Mouse (Mus musculus): ENCODE measurements around the gene Syt8. TPM values are rescaled to one million over a fixed set of nuclear protein-coding genes. Genes with fewer than 3 reads are reported as not detected.
A peak's percentile ranks its signal among the peaks of the same experiment; 100 is the strongest.

Gene Syt8
- polyA plus RNA-seq, 1 experiment from 2014 or later: 0.32 TPM

DNA sequence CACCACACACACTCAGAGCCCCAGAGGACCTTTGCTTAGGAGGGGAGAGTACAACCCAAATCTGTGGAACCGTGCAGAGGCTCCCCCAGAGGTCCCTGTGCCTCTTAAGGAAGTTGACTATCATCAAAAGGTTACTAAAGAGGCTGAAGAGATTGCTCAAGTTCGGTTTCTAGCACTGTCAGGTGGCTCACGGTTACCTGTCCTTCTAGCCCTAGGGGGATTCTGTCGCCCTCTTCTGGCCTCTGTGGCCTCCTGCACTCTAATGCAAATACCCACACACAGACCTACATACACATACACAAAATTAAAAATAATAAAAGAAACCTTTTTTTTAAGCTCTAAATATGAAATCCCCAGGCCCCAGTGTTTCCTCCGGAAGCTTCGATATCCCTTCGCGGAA, 16.0 kb upstream of the Syt8 start:
- H3K4me1 ChIP-seq (ENCODE audit: control insufficient read depth, insufficient read depth, low read length): no peaks in the 10 kb centered on the region
- no peak overlapping the region for H3K27ac ChIP-seq (ENCODE audit: low read length)
- H3K4me3 ChIP-seq (ENCODE audit: low read length): no peak overlapping the region
- no peak overlapping the region for H3K9ac ChIP-seq (ENCODE audit: low read length)
- no peak for ATAC-seq (replicated peaks; ENCODE audit: extremely low read depth, insufficient read depth, low FRiP score)
- H3K36me3 ChIP-seq (ENCODE audit: control insufficient read depth, insufficient read depth): no peaks in the 10 kb centered on the region
- whole genome bisulfite sequencing: 90% methylated on average over 8 of the region's 8 CpGs
- H3K4me2 ChIP-seq (ENCODE audit: low read depth, low read length): no peak overlapping the region
- H3K9me3 ChIP-seq (replicated peaks; ENCODE audit: control insufficient read depth, low read length): no peaks in the 10 kb centered on the region
- no peaks in the 10 kb centered on the region for H3K27me3 ChIP-seq (ENCODE audit: control insufficient read depth, insufficient read depth, low read length)

DNA sequence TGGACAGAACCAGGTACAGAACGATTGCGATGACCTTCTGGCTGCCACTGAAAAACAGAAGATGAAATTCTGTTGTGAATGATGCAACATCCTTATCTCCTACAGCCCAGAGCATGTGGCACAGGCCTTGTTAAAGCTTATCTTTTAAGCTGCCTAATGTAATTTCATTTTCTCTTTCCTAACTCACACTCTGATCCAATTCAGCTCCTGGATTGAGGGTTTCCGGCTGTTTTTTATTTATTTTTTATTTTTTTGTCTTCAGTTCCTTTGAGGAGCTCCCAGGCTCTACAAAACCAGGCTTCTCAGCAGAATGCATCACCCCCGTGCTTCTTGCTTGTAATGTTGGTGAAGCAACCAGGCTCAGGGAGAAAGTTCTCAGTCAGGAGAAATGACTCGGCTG, 14.8 kb upstream of the Syt8 start:
- no peak overlapping the region for H3K4me2 ChIP-seq (ENCODE audit: low read depth, low read length)
- WGBS: 75% methylated on average over 5 of the region's 5 CpGs
- H3K4me3 ChIP-seq (ENCODE audit: low read length): no peak overlapping the region
- H3K36me3 ChIP-seq (ENCODE audit: control insufficient read depth, insufficient read depth): no peaks in the 10 kb centered on the region
- H3K27me3 ChIP-seq (ENCODE audit: control insufficient read depth, insufficient read depth, low read length): no peaks in the 10 kb centered on the region
- H3K9ac ChIP-seq (ENCODE audit: low read length): no peak overlapping the region
- no peaks in the 10 kb centered on the region for H3K9me3 ChIP-seq (replicated peaks; ENCODE audit: control insufficient read depth, low read length)
- no peaks in the 10 kb centered on the region for H3K4me1 ChIP-seq (ENCODE audit: control insufficient read depth, insufficient read depth, low read length)
- no peak overlapping the region for H3K27ac ChIP-seq (ENCODE audit: low read length)
- ATAC-seq (replicated peaks; ENCODE audit: extremely low read depth, insufficient read depth, low FRiP score): no peak

DNA sequence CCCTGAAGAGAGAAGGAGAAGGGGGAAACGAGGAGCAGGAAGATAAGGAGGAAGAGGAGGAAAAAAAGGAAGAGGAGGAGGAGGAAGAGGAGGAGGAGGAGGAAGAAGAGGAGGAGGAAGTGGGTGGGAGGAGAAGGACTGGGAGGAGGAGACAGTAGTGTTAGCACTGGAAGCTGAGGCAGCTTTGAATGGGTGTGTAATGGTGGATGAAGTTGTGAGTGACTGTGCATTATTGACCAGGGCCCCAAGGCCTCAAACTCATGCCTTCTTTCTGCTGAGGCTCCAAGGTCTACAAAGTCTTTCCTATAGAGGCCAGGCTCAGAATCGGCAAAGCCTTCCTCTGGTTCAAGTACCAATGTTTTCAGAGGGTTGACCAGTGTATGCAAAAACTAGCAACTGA, 12.8 kb upstream of the Syt8 start:
- no peak overlapping the region for H3K4me2 ChIP-seq (ENCODE audit: low read depth, low read length)
- WGBS: 58% methylated on average over 2 of the region's 2 CpGs
- no peaks in the 10 kb centered on the region for H3K27me3 ChIP-seq (ENCODE audit: control insufficient read depth, insufficient read depth, low read length)
- H3K27ac ChIP-seq (ENCODE audit: low read length): no peak overlapping the region
- ATAC-seq (replicated peaks; ENCODE audit: extremely low read depth, insufficient read depth, low FRiP score): no peak
- no peaks in the 10 kb centered on the region for H3K9me3 ChIP-seq (replicated peaks; ENCODE audit: control insufficient read depth, low read length)
- H3K4me3 ChIP-seq (ENCODE audit: low read length): no peak overlapping the region
- no peaks in the 10 kb centered on the region for H3K36me3 ChIP-seq (ENCODE audit: control insufficient read depth, insufficient read depth)
- no peak overlapping the region for H3K9ac ChIP-seq (ENCODE audit: low read length)
- H3K4me1 ChIP-seq (ENCODE audit: control insufficient read depth, insufficient read depth, low read length): no peaks in the 10 kb centered on the region

DNA sequence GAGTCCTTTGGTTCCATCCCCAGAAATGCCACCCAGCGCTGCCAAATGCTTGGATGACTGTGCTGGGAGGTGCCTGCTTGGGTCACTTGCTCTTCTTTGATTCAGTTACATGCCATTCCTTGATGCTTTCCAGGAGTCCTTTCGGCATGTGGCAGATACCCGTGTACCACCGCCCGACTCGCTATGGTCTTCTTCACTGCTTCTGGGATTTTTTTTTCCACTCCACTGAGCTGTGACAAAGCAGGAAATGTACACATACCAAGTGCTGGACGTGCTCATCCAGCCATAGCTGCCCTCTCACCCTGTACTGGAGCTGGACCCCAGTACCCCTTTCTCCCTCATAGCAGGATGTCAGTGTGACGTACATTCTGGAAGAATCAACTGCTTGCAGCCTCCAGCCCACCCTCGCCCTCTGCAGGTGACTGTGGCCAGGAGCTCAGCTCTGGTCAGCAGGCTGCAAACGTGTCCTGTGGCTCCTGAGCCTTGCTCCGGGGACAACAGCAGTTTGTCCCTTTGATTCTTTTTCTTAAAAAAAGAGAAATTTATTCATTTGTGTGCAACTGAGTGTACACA, 8.9 kb upstream of the Syt8 start:
- Histone ChIP-seq H3K36me3 (ENCODE audit: control insufficient read depth, insufficient read depth) (no peaks in the 10 kb centered on the region), H3K9me3 (replicated peaks; ENCODE audit: control insufficient read depth, low read length) (no peaks in the 10 kb centered on the region), H3K4me1 (ENCODE audit: control insufficient read depth, insufficient read depth, low read length) (peaks cover 8% of the 10 kb centered on the region), H3K27ac (ENCODE audit: low read length) (no peak overlapping the region), H3K9ac (ENCODE audit: low read length) (no peak overlapping the region), H3K27me3 (ENCODE audit: control insufficient read depth, insufficient read depth, low read length) (no peaks in the 10 kb centered on the region), H3K4me2 (ENCODE audit: low read depth, low read length) (no peak overlapping the region), H3K4me3 (ENCODE audit: low read length) (no peak overlapping the region)
- ATAC-seq (replicated peaks; ENCODE audit: extremely low read depth, insufficient read depth, low FRiP score): no peak
- 53% methylated on average over 11 of the region's 11 CpGs for WGBS

DNA sequence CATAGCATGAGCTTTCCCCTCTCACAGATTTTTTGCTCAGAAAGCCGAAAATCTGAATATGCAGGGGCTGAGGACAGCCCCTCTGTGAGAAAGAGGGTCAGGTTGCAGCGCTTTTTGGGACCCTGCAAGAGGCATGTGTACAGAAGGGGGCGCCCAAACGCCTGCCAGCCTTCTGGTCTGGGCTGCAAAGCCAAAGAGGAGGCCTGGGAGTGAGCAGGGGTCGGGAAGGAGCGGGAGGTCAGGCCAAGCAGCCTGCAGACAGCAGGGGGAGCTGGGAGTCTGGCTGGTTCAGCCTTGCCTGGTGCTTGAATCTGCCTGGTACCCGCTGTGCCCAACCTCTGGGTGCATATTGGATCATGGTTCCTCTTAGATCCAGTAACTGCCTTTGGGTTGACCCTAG, 6.4 kb upstream of the Syt8 start:
- no peaks in the 10 kb centered on the region for H3K36me3 ChIP-seq (ENCODE audit: control insufficient read depth, insufficient read depth)
- no peak overlapping the region for H3K27ac ChIP-seq (ENCODE audit: low read length)
- 15% methylated on average over 7 of the region's 7 CpGs for WGBS
- H3K4me2 ChIP-seq (ENCODE audit: low read depth, low read length): no peak overlapping the region
- no peak overlapping the region for H3K9ac ChIP-seq (ENCODE audit: low read length)
- no peaks in the 10 kb centered on the region for H3K9me3 ChIP-seq (replicated peaks; ENCODE audit: control insufficient read depth, low read length)
- 0 out of 2 replicates have a peak, but pooled peaks have one; percentile 47 for ATAC-seq (replicated peaks; ENCODE audit: extremely low read depth, insufficient read depth, low FRiP score)
- H3K4me1 ChIP-seq (ENCODE audit: control insufficient read depth, insufficient read depth, low read length): peaks cover 9% of the 10 kb centered on the region
- H3K27me3 ChIP-seq (ENCODE audit: control insufficient read depth, insufficient read depth, low read length): no peaks in the 10 kb centered on the region
- H3K4me3 ChIP-seq (ENCODE audit: low read length): no peak overlapping the region

- H3K27ac ChIP-seq (ENCODE audit: low read length): peak overlapping the region; percentile 8
- 23% methylated on average over 12 of the region's 12 CpGs for WGBS
- peak; percentile 58 for ATAC-seq (replicated peaks; ENCODE audit: extremely low read depth, insufficient read depth, low FRiP score)
- H3K4me3 ChIP-seq (ENCODE audit: low read length): no peak overlapping the region
- no peaks in the 10 kb centered on the region for H3K36me3 ChIP-seq (ENCODE audit: control insufficient read depth, insufficient read depth)
- H3K4me2 ChIP-seq (ENCODE audit: low read depth, low read length): no peak overlapping the region
- no peaks in the 10 kb centered on the region for H3K27me3 ChIP-seq (ENCODE audit: control insufficient read depth, insufficient read depth, low read length)
- peaks cover 19% of the 10 kb centered on the region for H3K4me1 ChIP-seq (ENCODE audit: control insufficient read depth, insufficient read depth, low read length)
- H3K9ac ChIP-seq (ENCODE audit: low read length): peak overlapping the region; percentile 21; the same call in 1 of the 2 replicates
- H3K9me3 ChIP-seq (replicated peaks; ENCODE audit: control insufficient read depth, low read length): no peaks in the 10 kb centered on the region
Measured at GRCm38 (mm10) chr7:142430160-142430678, 4.4 kb upstream of the Syt8 start.

GRCm38 (mm10) chr7:142431106-142431505, 3.5 kb upstream of the Syt8 start:
- WGBS: 81% methylated on average over 14 of the region's 14 CpGs
- H3K4me1 ChIP-seq (ENCODE audit: control insufficient read depth, insufficient read depth, low read length): peaks cover 19% of the 10 kb centered on the region
- no peak for ATAC-seq (replicated peaks; ENCODE audit: extremely low read depth, insufficient read depth, low FRiP score)
- H3K27ac ChIP-seq (ENCODE audit: low read length): no peak overlapping the region
- H3K9ac ChIP-seq (ENCODE audit: low read length): no peak overlapping the region
- no peaks in the 10 kb centered on the region for H3K36me3 ChIP-seq (ENCODE audit: control insufficient read depth, insufficient read depth)
- H3K9me3 ChIP-seq (replicated peaks; ENCODE audit: control insufficient read depth, low read length): no peaks in the 10 kb centered on the region
- no peak overlapping the region for H3K4me3 ChIP-seq (ENCODE audit: low read length)
- H3K27me3 ChIP-seq (ENCODE audit: control insufficient read depth, insufficient read depth, low read length): no peaks in the 10 kb centered on the region
- H3K4me2 ChIP-seq (ENCODE audit: low read depth, low read length): no peak overlapping the region

DNA sequence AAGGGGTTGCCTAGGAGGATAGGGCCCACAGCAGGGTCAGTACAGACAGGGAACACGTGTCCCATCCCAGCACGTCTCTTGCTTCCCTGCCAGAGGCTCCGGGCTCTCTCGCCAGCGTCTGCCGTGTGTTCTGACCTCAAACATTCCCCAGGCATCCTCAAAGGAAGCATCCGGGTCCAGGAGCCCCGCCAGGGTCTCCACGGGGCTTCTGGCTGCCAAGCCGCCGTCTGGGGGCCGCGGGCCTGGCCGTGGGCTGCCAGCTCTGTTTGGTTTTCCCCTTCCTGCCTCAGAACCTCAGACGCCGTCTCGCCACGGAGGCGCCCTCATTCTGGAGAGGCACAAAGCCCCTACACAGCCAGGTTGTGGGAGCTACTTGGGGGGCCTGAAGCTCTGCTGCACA, 1.0 kb upstream of the Syt8 start:
- Histone ChIP-seq H3K27ac (ENCODE audit: low read length) (peak overlapping the region; percentile 5), H3K4me2 (ENCODE audit: low read depth, low read length) (no peak overlapping the region)
- ATAC-seq (replicated peaks; ENCODE audit: extremely low read depth, insufficient read depth, low FRiP score): peak; percentile 28; the same call in 1 of the 2 replicates

DNA sequence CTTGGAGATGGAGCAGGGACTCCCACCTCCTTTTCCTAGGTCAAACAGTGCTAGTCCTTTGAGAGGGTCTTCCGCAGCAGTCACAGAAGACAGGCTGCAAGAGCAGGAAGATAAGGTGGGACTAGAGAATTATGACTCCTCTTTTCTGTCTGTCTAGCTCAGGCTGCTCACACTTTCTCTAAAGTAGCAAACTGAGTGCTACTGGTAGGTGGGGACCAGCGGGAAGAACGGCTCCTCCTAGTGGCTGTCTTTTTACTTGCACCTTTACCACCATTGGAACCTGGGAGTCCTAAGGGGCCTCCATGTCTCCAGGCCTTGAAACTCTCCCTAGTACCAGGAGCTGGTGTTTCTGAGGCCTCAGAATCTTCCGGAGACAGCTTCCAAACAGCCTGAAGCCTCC, 874 bp downstream of the Syt8 start:
- H3K9ac ChIP-seq (ENCODE audit: low read length): no peak overlapping the region
- H3K9me3 ChIP-seq (replicated peaks; ENCODE audit: control insufficient read depth, low read length): no peaks in the 10 kb centered on the region
- WGBS: 21% methylated on average over 4 of the region's 4 CpGs
- H3K4me1 ChIP-seq (ENCODE audit: control insufficient read depth, insufficient read depth, low read length): peaks cover 15% of the 10 kb centered on the region
- no peaks in the 10 kb centered on the region for H3K36me3 ChIP-seq (ENCODE audit: control insufficient read depth, insufficient read depth)
- no peak overlapping the region for H3K4me2 ChIP-seq (ENCODE audit: low read depth, low read length)
- H3K27me3 ChIP-seq (ENCODE audit: control insufficient read depth, insufficient read depth, low read length): no peaks in the 10 kb centered on the region
- no peak for ATAC-seq (replicated peaks; ENCODE audit: extremely low read depth, insufficient read depth, low FRiP score)
- no peak overlapping the region for H3K4me3 ChIP-seq (ENCODE audit: low read length)
- H3K27ac ChIP-seq (ENCODE audit: low read length): no peak overlapping the region

More for the DNA sequence above, 1.0 kb upstream of the Syt8 start:
- no peaks in the 10 kb centered on the region for H3K36me3 ChIP-seq (ENCODE audit: control insufficient read depth, insufficient read depth)
- WGBS: 22% methylated on average over 19 of the region's 19 CpGs
- H3K4me3 ChIP-seq (ENCODE audit: low read length): no peak overlapping the region
- no peaks in the 10 kb centered on the region for H3K9me3 ChIP-seq (replicated peaks; ENCODE audit: control insufficient read depth, low read length)
- peak overlapping the region; percentile 21; the same call in 1 of the 2 replicates for H3K9ac ChIP-seq (ENCODE audit: low read length)
- no peaks in the 10 kb centered on the region for H3K27me3 ChIP-seq (ENCODE audit: control insufficient read depth, insufficient read depth, low read length)
- peaks cover 19% of the 10 kb centered on the region for H3K4me1 ChIP-seq (ENCODE audit: control insufficient read depth, insufficient read depth, low read length)
